In genomic region chr19:17143245-17143644, GRCm38 (mm10) we compare ENCODE assay signal across 14 mouse cellular contexts.
"Had no signal": no experiment of that assay in that cellular context is flagged by ENCODE, and none has a peak within 500 bp of the region (broad histone marks: within the 10 kb centered on the region; RNA-seq: fewer than 3 reads in every experiment).

No protein-coding gene starts in this region.

- ATAC-seq: midbrain, embryonic 15.5 days had no signal

- H3K27ac ChIP-seq: kidney, embryonic 15.5 days; left cerebral cortex, adult 2 months; liver, embryonic 13.5 days; midbrain, embryonic 12.5 days; midbrain, embryonic 15.5 days; neural tube, embryonic 13.5 days had no signal

- H3K4me1 ChIP-seq: kidney, embryonic 15.5 days; midbrain, embryonic 12.5 days; midbrain, embryonic 15.5 days; neural tube, embryonic 13.5 days had no signal

- H3K4me3 ChIP-seq: kidney, embryonic 15.5 days; left cerebral cortex, adult 2 months; liver, embryonic 13.5 days; midbrain, embryonic 12.5 days; midbrain, embryonic 15.5 days; neural tube, embryonic 13.5 days had no signal

- H3K9me3 ChIP-seq: kidney, embryonic 15.5 days; liver, embryonic 13.5 days; midbrain, embryonic 12.5 days; midbrain, embryonic 15.5 days; neural tube, embryonic 13.5 days had no signal

- H3K27me3 ChIP-seq: midbrain, embryonic 12.5 days; midbrain, embryonic 15.5 days; neural tube, embryonic 13.5 days had no signal

- DNase-seq: kidney, adult 8-10 months; kidney, postnatal 10 days; kidney, postnatal 36 days; layer of hippocampus, postnatal 36 days; liver, embryonic 13.5 days; lung, adult 2 months; lung, postnatal 14 days; lung, postnatal 4 days; thymus, postnatal 25 days had no signal

- H3K4me2 ChIP-seq: kidney, embryonic 15.5 days; liver, embryonic 13.5 days; midbrain, embryonic 12.5 days; midbrain, embryonic 15.5 days; neural tube, embryonic 13.5 days had no signal

- H3K9ac ChIP-seq: kidney, embryonic 15.5 days; liver, embryonic 13.5 days; midbrain, embryonic 12.5 days; midbrain, embryonic 15.5 days; neural tube, embryonic 13.5 days had no signal

- H3K36me3 ChIP-seq: kidney, embryonic 15.5 days; liver, embryonic 13.5 days; midbrain, embryonic 12.5 days; midbrain, embryonic 15.5 days; neural tube, embryonic 13.5 days had no signal
